Mouse (Mus musculus): ENCODE results near the gene 4930558K02Rik. TPM values are rescaled to one million over a fixed set of nuclear protein-coding genes. Genes with fewer than 3 reads are reported as not detected.

Gene 4930558K02Rik
- total RNA-seq, 4 experiments from 2014 or later: not detected

DNA sequence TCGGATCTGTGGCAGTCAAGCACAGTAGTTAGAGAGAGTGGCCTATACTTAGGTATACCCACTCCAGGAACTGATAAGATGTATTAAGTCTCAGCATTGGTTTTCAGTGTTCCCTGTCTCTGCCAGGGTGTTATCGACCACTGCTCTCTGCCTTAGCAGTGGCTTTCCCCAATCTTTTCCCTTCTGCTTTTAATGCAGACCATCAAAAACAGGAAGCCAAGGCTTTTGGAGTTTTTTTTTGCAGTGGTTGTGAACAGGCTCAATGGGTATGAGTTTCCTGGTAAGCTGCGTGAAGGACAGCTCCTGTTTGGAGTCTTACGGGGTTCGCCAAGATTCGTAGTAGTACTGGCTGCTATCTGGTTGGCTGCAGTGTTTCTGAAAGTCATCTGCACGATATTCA lies 13.0 kb upstream of the 4930558K02Rik start:
- DNase-seq (ENCODE audit: low spot score in 2 of 2): no peak

DNA sequence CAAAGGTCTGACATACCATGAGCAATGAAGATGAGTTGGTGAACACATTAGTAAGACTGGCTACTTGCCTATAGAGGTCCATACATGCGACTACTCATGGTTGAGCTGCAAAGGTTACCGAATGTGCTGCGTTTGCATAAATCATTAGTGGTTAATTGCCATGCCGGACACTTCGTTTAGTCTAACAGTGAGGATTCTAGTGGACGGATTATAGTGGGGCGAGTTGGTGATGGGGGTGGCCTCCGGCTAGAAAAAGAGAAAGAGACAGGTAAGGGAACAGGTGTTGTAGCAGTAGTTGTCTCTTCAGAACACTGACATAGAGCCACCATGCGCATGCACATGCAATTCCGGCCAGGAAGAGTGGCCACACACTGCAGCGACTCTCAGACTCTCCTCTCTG lies 12.4 kb upstream of the 4930558K02Rik start:
- no peak for DNase-seq (ENCODE audit: low spot score in 2 of 2)

DNA sequence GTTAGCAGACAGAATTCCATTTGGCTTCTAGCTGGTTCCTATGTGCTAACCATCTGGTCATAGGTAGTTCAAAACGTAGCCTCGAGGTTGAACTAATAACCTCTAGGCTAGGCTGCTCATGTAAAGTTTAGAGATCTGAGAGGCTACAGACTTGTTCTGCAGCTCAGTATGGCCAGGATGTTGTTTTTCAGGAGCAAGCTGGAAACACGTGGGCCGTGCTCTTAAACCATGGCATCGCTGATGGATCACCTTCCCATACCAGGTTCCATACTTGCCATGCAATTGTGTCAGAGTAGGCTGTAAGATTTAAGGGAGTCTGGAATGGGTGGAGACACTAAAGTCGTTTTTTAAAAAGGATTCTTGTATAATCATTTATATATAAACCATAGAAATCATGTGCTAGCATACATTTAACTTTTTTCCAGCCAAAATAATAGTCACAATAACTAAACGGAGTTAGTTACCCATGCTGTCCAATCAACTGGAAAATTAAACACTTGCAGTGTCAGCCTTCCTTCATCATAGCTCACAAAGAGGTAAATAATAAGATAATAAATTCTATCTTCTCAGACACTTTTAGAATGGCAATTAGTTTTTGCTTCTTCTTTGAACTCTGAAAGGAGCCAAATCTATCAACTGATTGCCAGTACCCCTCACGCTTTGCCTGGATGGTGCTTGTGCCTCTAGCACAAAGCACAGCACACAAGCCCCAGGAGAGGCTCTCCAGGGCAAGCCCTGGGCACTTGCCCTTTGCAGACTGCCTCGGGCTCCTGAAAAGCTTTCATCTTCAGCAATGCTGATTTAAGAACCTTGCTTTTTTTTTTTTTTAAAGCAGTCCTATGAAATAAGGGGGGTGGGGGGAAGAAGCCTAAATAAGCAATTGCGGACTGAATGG lies 11.5 kb upstream of the 4930558K02Rik start:
- DNase-seq (ENCODE audit: low spot score in 2 of 2): no peak

GRCm38 (mm10) chr1:161983979-161984566 lies 4.6 kb upstream of the 4930558K02Rik start:
- peak; percentile 61 to 72 for DNase-seq (ENCODE audit: low spot score in 2 of 2)

GRCm38 (mm10) chr1:161983451-161983850 lies 4.0 kb upstream of the 4930558K02Rik start:
- peak in 1 of 2 experiments; percentile 23 for DNase-seq (ENCODE audit: low spot score in 2 of 2)

- no peak for DNase-seq (ENCODE audit: low spot score in 2 of 2)
These were observed 1.3 kb upstream of the 4930558K02Rik start for GRCm38 (mm10) chr1:161980626-161981298.

GRCm38 (mm10) chr1:161980046-161980445 lies 610 bp upstream of the 4930558K02Rik start:
- no peak for DNase-seq (ENCODE audit: low spot score in 2 of 2)

- DNase-seq (ENCODE audit: low spot score in 2 of 2): no peak
These were observed 1.2 kb downstream of the 4930558K02Rik start for GRCm38 (mm10) chr1:161978173-161978700.

- DNase-seq (ENCODE audit: low spot score in 2 of 2): no peak
These were observed 2.1 kb downstream of the 4930558K02Rik start for GRCm38 (mm10) chr1:161977331-161977730.

DNA sequence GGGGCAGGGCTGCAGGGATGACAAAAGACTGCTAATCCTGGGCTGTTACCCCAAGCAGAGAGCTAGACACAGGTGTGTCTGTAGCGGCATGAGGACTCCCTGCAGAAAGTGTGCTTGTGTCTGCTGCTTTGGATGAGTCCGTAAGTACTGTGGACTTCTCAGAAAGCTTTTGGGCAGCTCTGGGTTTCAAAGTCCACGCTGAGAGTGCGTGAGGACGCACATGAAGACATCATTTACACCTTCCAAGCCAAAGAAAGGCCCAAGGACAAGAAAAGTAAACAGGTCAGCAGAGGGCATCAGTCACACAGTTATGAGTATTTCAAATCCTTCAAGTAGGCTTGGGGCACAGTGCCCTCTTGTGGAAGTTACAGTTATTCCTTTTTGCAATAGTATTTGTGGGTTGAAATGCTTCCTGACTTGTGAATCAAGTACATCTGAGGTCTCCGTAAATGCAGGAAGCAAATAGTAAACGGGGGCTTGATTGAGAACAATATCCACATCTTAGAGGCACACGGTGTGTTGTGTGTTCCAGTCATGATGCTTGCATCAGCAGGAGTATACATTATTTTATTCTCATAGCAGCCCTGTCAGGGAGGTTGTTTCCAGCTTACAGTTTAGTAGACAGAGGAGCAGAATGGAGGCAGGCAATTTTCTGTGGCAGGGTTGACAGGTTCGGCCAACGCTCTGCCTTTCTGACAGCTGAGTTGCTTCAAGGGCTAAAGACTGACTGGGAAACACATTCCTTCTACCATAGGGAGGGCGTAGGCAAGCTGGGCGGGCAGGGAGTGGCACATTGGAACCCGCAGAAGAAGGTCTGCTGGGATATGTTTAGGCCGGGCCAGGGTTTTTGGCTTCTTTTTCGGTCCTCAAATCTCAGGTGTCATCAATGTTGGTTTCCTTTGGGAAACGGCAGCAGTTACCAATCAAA lies 2.9 kb downstream of the 4930558K02Rik start:
- DNase-seq (ENCODE audit: low spot score in 2 of 2): peak; percentile 50 to 54

DNA sequence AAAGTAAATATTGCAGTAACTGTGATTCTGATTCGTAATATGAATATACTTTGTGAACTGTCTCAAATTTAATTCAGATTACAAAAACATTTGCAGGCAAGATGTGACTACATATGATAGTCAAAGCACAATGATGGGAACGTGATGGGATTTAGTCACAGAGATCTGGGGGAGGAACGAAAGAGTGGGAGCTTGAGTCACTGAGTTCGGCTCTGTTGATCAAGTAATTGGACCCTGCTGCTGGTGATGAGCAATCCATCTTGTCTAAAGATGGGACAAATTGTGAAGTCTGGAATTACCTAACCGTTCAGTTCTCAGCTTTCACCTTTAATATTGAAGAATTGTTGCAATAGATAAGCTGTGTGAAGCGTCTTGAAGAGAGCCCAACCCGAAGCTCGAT lies 7.2 kb downstream of the 4930558K02Rik start:
- DNase-seq (ENCODE audit: low spot score in 2 of 2): no peak

- DNase-seq (ENCODE audit: low spot score in 2 of 2): no peak
These were observed 8.6 kb downstream of the 4930558K02Rik start for GRCm38 (mm10) chr1:161970874-161971273.

- peak; percentile 92 to 93 for DNase-seq (ENCODE audit: low spot score in 2 of 2)
These were observed 10.6 kb downstream of the 4930558K02Rik start, which contains the start of gene Pigc for GRCm38 (mm10) chr1:161968589-161969407. Gene Pigc, plus strand, starts transcription at chr1:161969186.

- DNase-seq (ENCODE audit: low spot score in 2 of 2): no peak
These were observed 11.5 kb downstream of the 4930558K02Rik start for GRCm38 (mm10) chr1:161967936-161968335.

DNA sequence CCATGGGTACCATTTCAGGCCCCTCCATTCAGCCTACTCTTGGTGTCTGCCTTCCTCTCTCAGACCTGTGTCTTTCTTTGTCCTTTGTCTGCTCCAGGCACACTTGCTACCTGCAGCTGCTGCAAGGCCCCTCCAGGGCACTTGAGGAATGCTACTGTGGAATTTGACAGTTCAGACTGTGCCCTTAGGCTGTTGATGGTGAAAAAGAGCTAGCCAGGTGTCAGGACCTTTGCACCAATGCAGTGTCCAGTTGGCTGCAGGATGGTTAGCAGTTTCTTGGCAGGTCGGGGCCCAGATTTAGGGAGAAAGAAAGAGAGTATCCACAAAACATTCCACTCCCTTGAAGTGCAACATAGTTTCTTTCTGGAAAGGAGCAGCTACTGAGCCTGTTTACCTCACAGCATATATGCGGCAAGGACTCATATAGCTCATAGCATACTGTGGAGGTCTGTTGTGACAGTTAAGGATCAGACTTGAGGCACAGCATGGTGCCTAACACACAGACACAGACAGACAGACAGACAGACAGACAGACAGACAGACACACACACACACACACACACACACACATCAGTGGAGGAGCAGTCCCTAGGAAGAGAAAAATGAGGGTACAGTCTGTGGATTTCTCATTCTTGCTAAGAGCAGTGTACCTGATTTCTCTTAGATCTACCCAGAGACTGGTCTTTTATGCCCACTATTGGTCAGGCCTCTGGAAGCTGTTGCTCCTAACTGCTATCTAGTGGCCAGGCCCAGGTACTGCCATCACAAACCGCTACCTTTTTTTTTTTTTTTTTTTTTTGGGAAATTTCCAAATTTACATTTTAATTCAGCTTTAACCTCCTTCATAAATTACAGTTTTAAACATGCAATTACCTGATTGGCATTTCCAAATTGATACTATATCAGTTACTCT lies 16.7 kb downstream of the 4930558K02Rik start:
- no peak for DNase-seq (ENCODE audit: low spot score in 2 of 2)

DNA sequence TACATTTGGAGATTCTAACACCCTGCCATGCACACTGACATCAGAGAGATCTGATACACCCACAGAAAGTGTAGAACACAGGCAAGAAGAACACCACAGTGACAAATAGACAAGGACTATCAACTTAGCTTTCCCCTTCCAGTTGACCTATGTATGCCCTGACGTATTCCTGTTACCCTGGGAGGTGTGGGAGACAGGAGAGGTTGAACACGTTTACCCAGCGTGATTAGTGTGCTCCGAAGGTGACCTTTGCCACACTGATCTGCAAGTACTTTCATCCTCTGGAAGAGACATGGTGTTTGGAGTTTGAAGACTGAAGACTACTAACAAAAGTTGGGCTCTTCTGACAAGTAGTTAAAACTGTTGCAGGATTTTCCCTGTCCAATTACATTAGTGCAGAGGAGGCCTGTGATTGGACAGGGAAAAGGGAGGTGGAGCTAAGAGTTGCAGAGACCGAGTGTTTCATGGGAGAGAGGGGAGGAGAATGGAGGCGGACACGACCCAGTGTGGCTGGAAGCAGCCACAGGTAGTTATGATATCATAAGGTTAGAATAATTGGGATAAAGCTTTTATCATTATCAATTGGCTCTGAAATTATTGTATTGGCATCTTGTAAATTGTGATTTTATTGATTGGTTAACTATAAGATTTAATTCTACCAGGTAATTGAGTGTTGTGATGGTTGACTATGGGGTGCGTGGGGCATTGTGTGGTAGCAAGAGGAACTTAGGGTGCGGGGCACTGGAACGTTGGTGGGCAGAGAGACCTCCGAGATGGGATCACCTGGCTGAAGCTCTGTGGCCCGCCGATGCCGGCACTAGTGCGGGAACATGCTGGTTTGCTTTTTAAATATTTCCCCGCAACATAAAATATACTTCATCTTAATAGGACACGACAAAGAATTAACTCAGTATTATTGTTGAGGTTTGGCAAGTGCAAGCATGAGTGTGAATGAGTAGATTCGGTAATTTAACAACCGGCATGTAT lies 21.2 kb downstream of the 4930558K02Rik start:
- DNase-seq (ENCODE audit: low spot score in 2 of 2): no peak

GRCm38 (mm10) chr1:161955846-161956245 lies 23.6 kb downstream of the 4930558K02Rik start:
- DNase-seq (ENCODE audit: low spot score in 2 of 2): no peak

All from gastrocnemius, adult 8-10 months (tissue).